Mouse (Mus musculus): ENCODE data around the gene Uqcrq.

The Uqcrq gene

GRCm38 (mm10) chr11:53460192-53460591 lies 29.6 kb upstream of the Uqcrq start:
- no peak for TF ChIP-seq GATA4 (IDR thresholded peaks at IDR 0.05; ENCODE audit: insufficient replicate concordance, low read length)

DNA sequence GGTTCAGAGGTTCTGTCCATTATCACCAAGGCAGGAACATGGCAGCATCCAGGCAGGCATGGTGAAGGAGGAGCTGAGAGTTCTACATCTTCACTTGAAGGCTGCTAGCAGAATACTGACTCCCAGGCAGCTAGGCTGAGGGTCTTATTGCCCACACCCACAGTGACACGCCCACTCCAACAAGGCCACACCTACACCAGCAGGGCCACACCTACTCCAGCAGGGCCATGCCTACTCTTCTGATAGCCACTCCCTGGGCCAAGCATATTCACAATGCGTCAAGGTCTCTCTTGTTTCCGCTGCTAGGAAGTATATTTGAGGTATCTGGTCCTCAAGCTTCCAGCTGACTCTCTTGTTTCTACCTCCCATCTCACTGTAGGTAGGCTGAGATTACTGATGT lies 28.4 kb upstream of the Uqcrq start:
- no peak for TF ChIP-seq GATA4 (IDR thresholded peaks at IDR 0.05; ENCODE audit: insufficient replicate concordance, low read length)

DNA sequence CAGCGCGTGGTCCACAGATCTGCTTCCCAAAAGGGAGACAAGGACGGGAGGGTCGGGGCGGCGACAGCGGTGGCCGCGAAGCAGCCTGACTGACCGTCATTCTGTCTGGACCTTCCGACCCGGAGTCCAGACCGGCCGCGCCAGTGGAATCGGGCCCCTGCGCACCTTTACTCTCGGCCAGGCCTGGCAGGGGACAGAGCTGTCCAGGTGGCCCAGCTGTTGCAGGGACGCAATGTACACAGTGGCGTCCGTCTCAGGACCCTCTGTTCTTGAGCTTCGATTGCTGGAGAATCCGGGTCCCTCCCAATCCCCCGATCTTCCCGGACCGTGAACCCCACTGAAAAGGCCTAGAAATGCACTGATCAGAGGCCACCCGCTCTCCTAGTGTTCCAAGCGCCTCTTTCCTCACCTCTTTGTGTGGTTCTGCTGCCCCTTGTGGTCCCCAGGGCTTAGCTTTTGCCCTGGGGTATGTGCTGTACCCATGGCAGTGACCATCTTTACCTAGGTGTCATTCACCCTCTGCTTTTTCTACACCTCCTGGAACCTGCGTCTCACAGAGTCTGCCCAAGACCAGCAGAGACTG lies 26.8 kb upstream of the Uqcrq start:
- TF ChIP-seq GATA4 (IDR thresholded peaks at IDR 0.05; ENCODE audit: insufficient replicate concordance, low read length) = no peak

GRCm38 (mm10) chr11:53456474-53457371 lies 26.1 kb upstream of the Uqcrq start, which contains the start of the genes Gm10447 and Shroom1:
Gm10447 (minus strand) TSS chr11:53457110.
Shroom1 (plus strand) TSS chr11:53457205.
- no peak for TF ChIP-seq GATA4 (IDR thresholded peaks at IDR 0.05; ENCODE audit: insufficient replicate concordance, low read length)

DNA sequence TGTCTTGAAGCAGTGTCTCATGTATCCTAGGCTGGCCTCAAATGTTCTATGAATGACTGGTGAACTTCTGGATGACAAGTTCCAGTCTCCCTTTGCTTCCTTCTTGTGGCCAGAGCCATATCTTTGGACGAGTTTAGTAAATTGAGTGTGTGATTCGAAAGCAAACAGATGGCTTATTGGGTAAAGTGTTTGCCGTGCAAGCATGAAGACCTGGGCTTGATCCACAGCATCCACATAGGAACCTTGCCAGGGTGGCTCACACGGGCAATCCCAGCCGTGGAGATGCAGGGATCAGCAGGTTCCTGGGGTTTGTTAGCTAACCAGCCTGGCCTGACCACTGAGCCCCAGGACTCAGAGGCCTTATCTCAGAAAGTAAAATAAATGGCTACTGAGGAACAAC lies 22.4 kb upstream of the Uqcrq start:
- TF ChIP-seq GATA4 (IDR thresholded peaks at IDR 0.05; ENCODE audit: insufficient replicate concordance, low read length) = no peak

DNA sequence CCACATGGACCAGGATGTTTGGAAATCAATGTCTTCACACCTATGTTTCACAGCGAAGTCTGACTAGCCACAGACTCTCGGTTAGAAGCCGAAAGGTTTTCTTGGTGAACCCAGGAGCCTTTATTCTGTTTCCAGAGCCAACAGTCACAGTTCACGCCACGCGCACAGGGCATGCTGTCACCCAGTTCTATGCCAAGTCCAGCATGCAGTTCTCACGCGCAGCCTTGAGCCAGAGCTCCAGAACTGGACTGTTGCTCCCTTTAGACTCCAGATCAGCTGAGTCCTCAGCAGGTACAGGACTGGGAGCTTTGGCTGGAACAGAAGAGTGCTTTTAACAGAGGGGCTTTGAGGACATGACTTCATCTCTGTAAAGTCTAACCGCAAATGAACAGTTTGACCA lies 21.8 kb upstream of the Uqcrq start:
- no peak for TF ChIP-seq GATA4 (IDR thresholded peaks at IDR 0.05; ENCODE audit: insufficient replicate concordance, low read length)

DNA sequence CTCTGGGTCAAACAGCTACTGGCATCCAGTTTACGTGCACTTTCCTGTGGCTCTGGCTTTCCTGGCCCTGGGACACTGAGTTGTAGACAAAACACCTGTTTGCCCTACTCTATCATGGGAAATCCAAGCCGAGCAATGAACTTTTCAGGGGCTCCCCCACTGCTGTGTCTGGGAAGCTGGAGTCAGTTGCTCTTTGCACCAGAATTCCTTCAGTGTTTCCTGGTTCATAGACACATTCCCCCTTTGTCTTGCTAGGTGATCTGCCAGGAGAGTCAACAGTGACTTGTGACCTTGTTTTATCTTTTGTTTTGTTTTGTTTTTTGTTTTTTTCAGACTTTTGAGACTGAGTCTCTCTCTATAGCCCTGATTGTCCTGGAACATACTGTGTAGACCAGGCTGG lies 20.7 kb upstream of the Uqcrq start:
- no peak for TF ChIP-seq GATA4 (IDR thresholded peaks at IDR 0.05; ENCODE audit: insufficient replicate concordance, low read length)

- no peak for TF ChIP-seq GATA4 (IDR thresholded peaks at IDR 0.05; ENCODE audit: insufficient replicate concordance, low read length)
Observed at GRCm38 (mm10) chr11:53450070-53450705, 19.6 kb upstream of the Uqcrq start.

- TF ChIP-seq GATA4 (IDR thresholded peaks at IDR 0.05; ENCODE audit: insufficient replicate concordance, low read length) = no peak
Observed at GRCm38 (mm10) chr11:53448529-53448928, 17.9 kb upstream of the Uqcrq start.

DNA sequence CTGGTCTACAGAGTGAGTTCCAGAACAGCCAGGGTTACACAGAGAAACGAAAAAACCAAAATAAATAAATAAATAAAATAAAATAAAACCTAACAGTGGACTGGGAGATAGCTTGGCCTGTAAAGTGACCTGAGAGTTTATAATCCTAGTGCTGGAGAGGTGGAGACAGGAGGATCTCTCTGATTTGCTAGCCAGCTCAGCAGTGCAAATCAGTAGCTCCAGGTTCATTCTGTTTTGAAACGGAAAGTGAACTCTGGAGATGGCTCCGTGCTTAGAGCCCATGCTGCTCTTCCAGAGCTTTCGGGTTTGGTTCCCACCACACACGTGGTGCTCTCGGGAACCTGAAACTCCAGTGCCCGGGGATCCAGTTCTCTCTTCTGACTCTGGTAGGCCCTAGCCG lies 17.4 kb upstream of the Uqcrq start:
- TF ChIP-seq GATA4 (IDR thresholded peaks at IDR 0.05; ENCODE audit: insufficient replicate concordance, low read length) = no peak

DNA sequence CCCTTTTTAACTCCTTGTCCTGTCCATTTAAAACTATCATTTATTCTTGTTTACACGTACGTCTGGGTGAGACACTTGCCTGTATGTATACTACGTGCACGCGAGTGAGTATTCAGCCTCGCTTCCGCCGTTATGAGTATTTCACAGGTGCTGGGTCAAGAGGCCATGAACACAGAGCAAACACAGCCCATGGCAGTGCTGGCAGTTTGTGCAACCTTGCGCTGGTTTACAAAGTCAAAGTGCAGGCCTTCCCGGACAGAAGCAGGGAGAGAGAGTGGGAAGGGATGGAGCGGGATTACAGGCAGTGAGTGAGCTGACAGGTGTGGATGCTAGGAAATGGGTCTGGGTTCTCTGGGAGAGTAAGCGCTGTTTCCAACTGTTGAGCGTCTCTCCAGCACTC lies 15.6 kb upstream of the Uqcrq start:
- TF ChIP-seq GATA4 (IDR thresholded peaks at IDR 0.05; ENCODE audit: insufficient replicate concordance, low read length) = no peak

DNA sequence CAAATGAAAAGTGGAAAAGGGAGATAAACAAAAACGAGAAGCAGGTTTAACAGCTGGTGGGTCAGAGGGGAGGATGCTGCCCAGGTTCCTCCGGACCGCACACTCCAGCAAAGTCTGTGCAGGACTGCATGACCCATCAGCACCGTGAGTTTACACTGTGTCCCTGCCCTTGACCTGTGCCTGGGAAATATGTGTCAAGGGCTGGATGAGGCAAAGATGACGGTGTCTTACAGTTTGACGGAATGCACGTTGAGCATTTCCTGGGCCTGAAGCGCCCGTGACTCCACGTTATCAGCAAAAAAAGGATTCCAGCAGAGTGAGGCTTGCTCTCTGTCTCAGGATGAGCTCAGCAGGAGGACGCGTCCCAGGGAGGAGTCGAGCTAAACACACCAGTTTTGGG lies 14.9 kb upstream of the Uqcrq start:
- no peak for TF ChIP-seq GATA4 (IDR thresholded peaks at IDR 0.05; ENCODE audit: insufficient replicate concordance, low read length)

DNA sequence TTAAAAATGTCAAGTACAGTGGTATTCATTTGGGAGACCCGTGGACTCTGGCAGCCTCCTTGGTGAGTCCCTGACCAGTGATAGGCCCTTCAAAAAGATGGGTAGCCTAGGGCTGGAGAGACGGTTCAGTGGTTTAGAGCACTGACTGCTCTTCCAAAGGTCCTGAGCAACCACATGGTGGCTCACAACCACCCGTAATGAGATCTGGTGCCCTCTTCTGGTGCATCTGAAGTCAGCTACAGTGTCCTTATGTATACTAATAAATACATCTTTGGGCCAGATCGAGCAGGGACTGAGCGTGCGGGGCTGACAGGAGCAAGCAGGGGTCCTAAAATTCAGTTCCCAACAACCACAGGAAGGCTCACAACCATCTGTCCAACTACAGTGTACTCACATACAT lies 13.2 kb upstream of the Uqcrq start:
- no peak for TF ChIP-seq GATA4 (IDR thresholded peaks at IDR 0.05; ENCODE audit: insufficient replicate concordance, low read length)

DNA sequence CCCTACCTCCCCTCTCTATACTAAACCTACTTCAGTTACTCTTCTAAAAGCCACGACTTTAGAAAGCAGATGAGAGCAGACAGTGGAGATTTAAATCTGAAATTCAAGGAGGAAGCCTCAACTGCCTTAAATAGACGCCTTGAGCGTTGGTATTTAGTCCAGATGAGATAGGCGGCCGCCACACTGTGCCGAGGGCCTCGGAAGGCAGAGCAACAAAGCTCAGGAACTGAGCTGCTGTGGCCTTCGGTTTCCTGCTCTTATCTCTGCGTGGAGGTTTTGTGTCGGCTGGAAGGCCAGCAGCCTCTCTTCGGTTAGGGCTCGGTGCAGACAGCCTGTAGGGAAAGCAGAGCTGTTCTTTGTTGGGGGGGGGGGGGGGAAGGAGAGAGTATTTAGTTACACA lies 11.3 kb upstream of the Uqcrq start:
- peak; percentile 75; the same call in 1 of the 2 replicates for TF ChIP-seq GATA4 (IDR thresholded peaks at IDR 0.05; ENCODE audit: insufficient replicate concordance, low read length)

DNA sequence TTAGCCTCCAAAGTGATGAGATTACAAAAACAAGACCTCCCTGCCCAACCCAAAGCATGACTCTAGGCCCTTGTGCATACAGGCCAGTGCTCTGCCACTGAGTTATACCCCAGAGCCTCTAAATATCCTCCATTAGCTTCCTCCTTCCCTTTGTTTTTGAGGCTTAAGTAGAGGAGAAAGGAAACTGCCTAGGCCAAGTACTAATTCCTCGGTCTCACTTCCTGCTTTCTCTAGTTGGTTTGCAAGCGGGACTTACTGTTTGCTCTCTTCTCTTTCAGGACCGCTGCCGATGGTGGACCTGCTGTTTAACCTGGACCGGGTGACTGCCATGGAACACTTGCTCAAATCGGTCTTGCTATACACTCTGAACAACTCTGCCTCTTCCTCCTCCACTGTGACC lies 5.7 kb upstream of the Uqcrq start:
- no peak for TF ChIP-seq GATA4 (IDR thresholded peaks at IDR 0.05; ENCODE audit: insufficient replicate concordance, low read length)

- TF ChIP-seq GATA4 (IDR thresholded peaks at IDR 0.05; ENCODE audit: insufficient replicate concordance, low read length) = no peak
Observed at GRCm38 (mm10) chr11:53435504-53435903, 4.9 kb upstream of the Uqcrq start.

Data from liver, adult (tissue).